Mouse (Mus musculus): Measurements from ENCODE around the gene Focad. TPM values are rescaled to one million over a fixed set of nuclear protein-coding genes. Genes with fewer than 3 reads are reported as not detected.

The Focad gene
- 26.9 and 29.6 TPM in 2 replicates for polyA plus RNA-seq (2012; rRNA removed)

DNA sequence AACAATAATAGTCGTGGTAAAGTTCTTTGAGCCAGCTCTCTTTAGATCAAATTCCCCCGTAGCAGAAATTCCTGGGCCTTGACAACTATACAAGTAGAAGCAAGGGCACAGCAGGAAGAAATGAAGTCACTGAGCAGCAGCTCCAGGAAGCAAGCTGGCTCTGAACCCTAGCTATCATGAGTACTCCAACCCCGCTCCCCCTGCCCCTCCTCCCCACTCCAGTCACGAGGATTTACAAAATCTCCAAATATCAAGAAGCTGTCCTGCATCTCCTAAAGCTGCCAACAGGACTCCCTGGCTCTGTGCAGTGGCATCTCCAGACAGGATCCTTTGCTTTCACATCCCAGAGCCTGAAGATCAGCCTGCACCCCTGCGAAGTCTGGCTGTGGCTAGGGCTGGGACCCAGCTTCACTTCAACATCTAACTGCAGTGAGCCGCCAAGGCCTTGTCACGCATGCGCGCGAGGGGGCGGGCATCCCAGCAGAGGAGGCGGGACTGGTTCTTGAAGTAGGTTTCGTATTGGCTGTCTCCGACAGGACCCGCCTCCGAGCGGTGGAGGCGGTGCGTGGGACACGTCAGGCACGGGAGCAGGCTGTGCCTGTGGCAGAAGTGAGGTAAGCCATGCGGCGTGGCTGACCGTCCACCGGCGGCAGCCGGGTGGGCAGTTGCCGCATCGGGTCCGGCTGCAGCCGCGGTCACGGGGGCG, at the start of gene Focad:
TSS of gene Focad (plus strand) at position 568 of the 706 bp plus-strand sequence.
- no peaks in the 10 kb centered on the region for H3K27me3 ChIP-seq (ENCODE audit: control insufficient read depth, insufficient read depth, low read length)
- TF ChIP-seq POLR2A (IDR thresholded peaks at IDR 0.05; ENCODE audit: borderline replicate concordance, insufficient read depth, low read length) (peak; percentile 96), CTCF (IDR thresholded peaks at IDR 0.05; ENCODE audit: borderline replicate concordance, insufficient read depth, low read depth, low read length) (no peak)
- peak within 1 kb of the TSS; percentile 67 for H3K27ac ChIP-seq (ENCODE audit: insufficient read depth, low read length)
- peaks cover 5% of the 10 kb centered on the region for H3K4me1 ChIP-seq (ENCODE audit: control insufficient read depth, insufficient read depth, low read length)
- DNase-seq, result peak; percentile 99
- H3K4me3 ChIP-seq (replicated peaks; ENCODE audit: insufficient read depth, low read depth, low read length), result peak within 1 kb of the TSS; percentile 68
- WGBS, result under 1% methylated on average over 34 of the region's 34 CpGs

DNA sequence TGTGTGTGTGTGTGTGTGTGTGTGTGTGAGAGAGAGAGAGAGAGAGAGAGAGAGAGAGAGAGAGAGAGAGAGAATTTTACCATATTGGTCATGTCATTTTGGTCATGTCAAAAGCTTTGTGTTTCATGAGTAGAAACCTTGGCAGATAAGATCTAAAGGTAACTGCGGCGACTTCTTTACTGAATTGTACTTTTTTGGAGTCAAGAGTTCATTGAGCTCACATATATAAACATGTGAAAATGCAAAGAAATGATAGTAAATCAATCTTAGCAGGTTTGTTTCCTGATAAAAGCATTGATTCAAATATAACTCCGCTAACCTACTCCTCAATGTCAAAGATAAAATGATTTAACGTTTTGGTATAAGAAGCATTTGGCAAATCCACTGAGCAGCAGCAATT, 49.3 kb upstream of the Focad start:
- WGBS, result 79% methylated on average over 4 of the region's 4 CpGs

DNA sequence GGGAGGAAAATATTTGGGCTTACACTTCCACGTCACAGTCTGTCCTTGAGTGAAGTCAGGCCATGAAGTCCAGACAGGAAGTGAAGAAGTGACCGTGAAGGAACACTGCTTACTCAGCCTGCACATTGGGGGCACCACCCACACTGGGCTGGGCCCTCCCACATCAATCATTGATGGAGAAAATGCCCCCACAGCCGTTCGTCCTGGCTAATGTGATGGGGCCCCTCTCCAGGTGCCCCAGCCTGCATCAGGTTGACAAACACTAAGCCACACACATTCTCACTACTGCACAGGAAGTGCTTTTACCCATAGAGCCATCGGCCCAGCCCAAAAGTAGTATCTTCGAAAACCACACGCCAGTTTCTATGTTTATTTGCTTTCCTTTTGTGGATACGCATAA, 48.1 kb upstream of the Focad start:
- Histone ChIP-seq H3K4me3 (replicated peaks; ENCODE audit: insufficient read depth, low read depth, low read length) (no peak overlapping the region), H3K27me3 (ENCODE audit: control insufficient read depth, insufficient read depth, low read length) (no peaks in the 10 kb centered on the region), H3K4me1 (ENCODE audit: control insufficient read depth, insufficient read depth, low read length) (no peaks in the 10 kb centered on the region), H3K27ac (ENCODE audit: insufficient read depth, low read length) (no peak overlapping the region)
- 85% methylated on average over 8 of the region's 8 CpGs for WGBS
- DNase-seq, result no peak
- TF ChIP-seq POLR2A (IDR thresholded peaks at IDR 0.05; ENCODE audit: borderline replicate concordance, insufficient read depth, low read length) (no peak), CTCF (IDR thresholded peaks at IDR 0.05; ENCODE audit: borderline replicate concordance, insufficient read depth, low read depth, low read length) (no peak)

More for the DNA sequence above, 49.3 kb upstream of the Focad start:
- H3K27ac ChIP-seq (ENCODE audit: insufficient read depth, low read length), result no peak overlapping the region
- H3K27me3 ChIP-seq (ENCODE audit: control insufficient read depth, insufficient read depth, low read length), result no peaks in the 10 kb centered on the region
- no peaks in the 10 kb centered on the region for H3K4me1 ChIP-seq (ENCODE audit: control insufficient read depth, insufficient read depth, low read length)
- no peak for TF ChIP-seq POLR2A (IDR thresholded peaks at IDR 0.05; ENCODE audit: borderline replicate concordance, insufficient read depth, low read length)
- TF ChIP-seq CTCF (IDR thresholded peaks at IDR 0.05; ENCODE audit: borderline replicate concordance, insufficient read depth, low read depth, low read length), result no peak
- DNase-seq, result no peak
- no peak overlapping the region for H3K4me3 ChIP-seq (replicated peaks; ENCODE audit: insufficient read depth, low read depth, low read length)

DNA sequence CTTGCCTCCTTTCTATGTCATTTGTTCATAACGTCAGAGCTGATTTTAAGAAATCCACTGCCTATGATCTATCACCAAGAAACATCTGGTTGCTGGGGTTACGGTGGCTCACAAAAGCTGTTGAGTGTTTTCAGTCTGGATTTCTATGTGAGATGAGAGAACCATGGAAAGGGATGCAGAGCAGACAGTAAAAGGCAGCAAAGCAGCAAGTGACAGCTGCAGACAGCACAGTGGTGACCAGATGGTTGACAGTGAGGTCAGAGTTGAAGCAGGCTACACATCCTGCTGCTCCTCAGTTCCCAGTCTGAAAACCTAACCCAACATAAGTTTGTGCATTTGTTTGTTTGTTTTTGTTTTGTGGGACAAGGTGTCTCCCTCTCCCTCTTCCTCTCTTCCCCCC, 19.0 kb upstream of the Focad start:
- whole genome bisulfite sequencing, result 68% methylated on average over 2 of the region's 2 CpGs
- Histone ChIP-seq H3K27ac (ENCODE audit: insufficient read depth, low read length) (no peak overlapping the region), H3K4me3 (replicated peaks; ENCODE audit: insufficient read depth, low read depth, low read length) (no peak overlapping the region), H3K27me3 (ENCODE audit: control insufficient read depth, insufficient read depth, low read length) (no peaks in the 10 kb centered on the region), H3K4me1 (ENCODE audit: control insufficient read depth, insufficient read depth, low read length) (no peaks in the 10 kb centered on the region)
- TF ChIP-seq POLR2A (IDR thresholded peaks at IDR 0.05; ENCODE audit: borderline replicate concordance, insufficient read depth, low read length) (no peak), CTCF (IDR thresholded peaks at IDR 0.05; ENCODE audit: borderline replicate concordance, insufficient read depth, low read depth, low read length) (no peak)
- DNase-seq, result no peak

DNA sequence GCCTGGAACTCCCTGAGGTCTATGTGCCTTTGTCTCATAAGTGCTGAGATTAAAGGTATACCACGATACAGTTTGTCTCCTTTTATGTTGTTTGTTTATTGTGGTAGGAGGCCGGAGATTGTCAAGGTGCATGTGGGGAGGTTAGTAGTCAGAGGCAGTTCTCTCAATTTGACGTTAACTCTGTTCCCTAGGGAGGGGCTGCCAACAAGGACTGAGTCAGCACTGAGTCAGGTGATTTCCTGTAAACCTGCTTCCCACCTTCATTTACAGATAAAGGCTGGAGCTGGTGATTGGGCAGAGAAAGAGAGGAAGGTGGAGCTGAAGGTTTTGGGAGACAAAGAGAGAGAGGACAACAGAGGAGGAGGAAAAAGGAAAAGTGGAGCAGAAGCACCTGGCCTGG, 15.4 kb upstream of the Focad start:
- H3K4me3 ChIP-seq (replicated peaks; ENCODE audit: insufficient read depth, low read depth, low read length), result no peak overlapping the region
- DNase-seq, result no peak
- H3K4me1 ChIP-seq (ENCODE audit: control insufficient read depth, insufficient read depth, low read length), result no peaks in the 10 kb centered on the region
- no peaks in the 10 kb centered on the region; the same call in 1 of the 2 replicates for H3K27me3 ChIP-seq (ENCODE audit: control insufficient read depth, insufficient read depth, low read length)
- TF ChIP-seq POLR2A (IDR thresholded peaks at IDR 0.05; ENCODE audit: borderline replicate concordance, insufficient read depth, low read length) (no peak), CTCF (IDR thresholded peaks at IDR 0.05; ENCODE audit: borderline replicate concordance, insufficient read depth, low read depth, low read length) (no peak)
- WGBS, result 86% methylated on average over 3 of the region's 3 CpGs
- H3K27ac ChIP-seq (ENCODE audit: insufficient read depth, low read length), result no peak overlapping the region

DNA sequence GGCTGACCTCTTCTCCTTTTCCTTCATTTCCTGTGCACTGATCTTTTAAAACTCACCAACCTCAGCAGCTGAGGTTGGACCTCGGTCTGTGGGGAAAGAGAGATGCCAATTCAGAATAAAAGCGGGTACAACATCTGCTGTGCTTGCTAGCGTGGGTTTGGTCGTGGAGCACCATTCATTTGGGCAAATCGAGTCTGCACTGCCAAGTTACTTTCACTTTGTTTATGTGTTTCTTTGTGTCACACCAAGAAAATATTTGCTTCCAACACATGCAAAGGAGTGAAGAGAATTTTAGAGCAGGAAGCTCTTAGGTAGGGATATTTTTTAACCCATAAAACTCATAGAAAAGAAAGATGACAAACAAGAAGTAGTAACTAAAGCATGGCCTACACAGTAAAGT, 13.0 kb upstream of the Focad start:
- DNase-seq, result no peak
- WGBS, result 59% methylated on average over 5 of the region's 5 CpGs
- Histone ChIP-seq H3K4me3 (replicated peaks; ENCODE audit: insufficient read depth, low read depth, low read length) (no peak overlapping the region), H3K27ac (ENCODE audit: insufficient read depth, low read length) (no peak overlapping the region), H3K4me1 (ENCODE audit: control insufficient read depth, insufficient read depth, low read length) (no peaks in the 10 kb centered on the region), H3K27me3 (ENCODE audit: control insufficient read depth, insufficient read depth, low read length) (no peaks in the 10 kb centered on the region; the same call in 1 of the 2 replicates)
- TF ChIP-seq CTCF (IDR thresholded peaks at IDR 0.05; ENCODE audit: borderline replicate concordance, insufficient read depth, low read depth, low read length), result no peak
- no peak for TF ChIP-seq POLR2A (IDR thresholded peaks at IDR 0.05; ENCODE audit: borderline replicate concordance, insufficient read depth, low read length)

DNA sequence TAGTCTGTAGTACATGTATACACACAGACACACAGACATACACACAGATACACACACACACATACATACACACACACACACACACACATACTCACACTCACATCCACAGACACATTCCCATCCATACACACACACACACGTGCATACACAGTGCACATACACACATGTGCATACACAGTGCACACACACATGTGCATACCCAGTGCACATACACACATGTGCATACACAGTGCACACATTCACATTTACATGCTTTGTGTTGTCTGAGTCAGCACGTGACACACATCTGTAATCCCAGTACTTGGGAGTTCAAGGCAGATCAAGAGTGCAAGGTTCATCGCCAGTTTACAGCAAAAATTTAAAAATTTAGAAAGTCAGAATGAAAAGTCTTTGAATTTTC, 12.5 kb upstream of the Focad start:
- Histone ChIP-seq H3K4me1 (ENCODE audit: control insufficient read depth, insufficient read depth, low read length) (no peaks in the 10 kb centered on the region), H3K27me3 (ENCODE audit: control insufficient read depth, insufficient read depth, low read length) (no peaks in the 10 kb centered on the region; the same call in 1 of the 2 replicates), H3K4me3 (replicated peaks; ENCODE audit: insufficient read depth, low read depth, low read length) (no peak overlapping the region), H3K27ac (ENCODE audit: insufficient read depth, low read length) (no peak overlapping the region)
- WGBS, result 96% methylated on average over 3 of the region's 3 CpGs
- DNase-seq, result no peak
- TF ChIP-seq CTCF (IDR thresholded peaks at IDR 0.05; ENCODE audit: borderline replicate concordance, insufficient read depth, low read depth, low read length), result no peak
- no peak for TF ChIP-seq POLR2A (IDR thresholded peaks at IDR 0.05; ENCODE audit: borderline replicate concordance, insufficient read depth, low read length)

DNA sequence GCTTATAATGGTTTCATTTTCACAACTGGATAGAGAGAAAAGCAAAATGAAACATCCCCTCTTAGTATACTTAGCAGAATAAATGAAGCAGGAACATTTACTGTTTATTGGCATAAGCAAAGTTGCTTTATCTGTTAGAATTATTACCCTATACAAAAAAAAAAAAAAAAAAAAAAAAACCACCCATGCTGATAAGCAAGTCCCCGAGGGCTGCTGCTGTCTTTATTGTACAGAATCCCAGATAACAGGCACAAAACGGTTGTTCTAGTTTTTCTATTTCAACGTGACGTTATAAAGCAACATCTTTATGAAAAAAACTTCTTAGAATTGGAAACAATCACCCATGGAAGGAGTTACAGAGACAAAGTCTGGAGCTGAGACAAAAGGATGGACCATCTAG, 12.0 kb upstream of the Focad start:
- no peak for DNase-seq
- no peak overlapping the region for H3K27ac ChIP-seq (ENCODE audit: insufficient read depth, low read length)
- WGBS, result 94% methylated on average over 4 of the region's 4 CpGs
- H3K27me3 ChIP-seq (ENCODE audit: control insufficient read depth, insufficient read depth, low read length), result no peaks in the 10 kb centered on the region; the same call in 1 of the 2 replicates
- H3K4me3 ChIP-seq (replicated peaks; ENCODE audit: insufficient read depth, low read depth, low read length), result no peak overlapping the region
- H3K4me1 ChIP-seq (ENCODE audit: control insufficient read depth, insufficient read depth, low read length), result no peaks in the 10 kb centered on the region
- no peak for TF ChIP-seq CTCF (IDR thresholded peaks at IDR 0.05; ENCODE audit: borderline replicate concordance, insufficient read depth, low read depth, low read length)
- TF ChIP-seq POLR2A (IDR thresholded peaks at IDR 0.05; ENCODE audit: borderline replicate concordance, insufficient read depth, low read length), result no peak

Measured in cerebellum, adult 2 months (tissue).